Mouse (Mus musculus): ENCODE data around the gene Xkr8.

- TF ChIP-seq CTCF (IDR thresholded peaks at IDR 0.05; ENCODE audit: borderline replicate concordance, control insufficient read depth, extremely low read depth, insufficient read depth, low read length, poor library complexity) (no peak), POLR2A (IDR thresholded peaks at IDR 0.05; ENCODE audit: control insufficient read depth, extremely low read depth, insufficient read depth, low read length, poor library complexity) (no peak)
Observed at GRCm38 (mm10) chr4:132713181-132713580, 19.2 kb downstream of the Xkr8 start.
